Mouse (Mus musculus) spleen, adult 18-20 months (tissue): Measurements from ENCODE around the gene Lrp2.

ENCODE experiments used
- DNase-seq, 2 experiments: peaks; one replicate each; pipeline ENCODE4 v3.0.0; 2022; ENCODE audit warnings: mixed read lengths in 2 of 2

Gene Lrp2

DNA sequence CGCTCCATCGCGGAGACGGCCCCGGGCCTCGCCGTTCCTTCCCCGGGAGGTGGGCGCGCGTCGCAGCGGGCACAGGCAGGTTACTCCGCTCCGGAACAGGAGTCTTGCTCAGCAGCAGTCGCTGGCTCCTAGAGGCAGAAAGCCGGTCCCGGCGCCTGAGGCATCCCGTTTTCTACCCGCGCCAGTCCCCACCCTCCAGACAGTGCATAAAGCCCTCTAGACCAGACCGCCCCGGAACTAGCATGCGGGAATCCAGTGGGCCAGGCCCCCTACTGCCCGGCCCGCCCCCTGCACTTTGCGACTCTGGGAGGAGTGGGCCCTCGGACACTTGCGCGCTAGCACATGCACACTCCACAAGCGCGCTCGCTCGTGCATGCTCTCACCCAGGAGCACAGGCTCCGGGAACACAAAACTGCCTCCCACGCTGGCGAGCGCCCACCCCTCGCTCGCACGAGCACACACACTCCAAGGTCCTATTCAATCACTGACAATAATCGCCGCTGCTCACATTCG is at the start of gene Lrp2:
Gene Lrp2 (minus strand): TSS at position 180 of the 513 bp plus-strand sequence.
- DNase-seq: no peak

DNA sequence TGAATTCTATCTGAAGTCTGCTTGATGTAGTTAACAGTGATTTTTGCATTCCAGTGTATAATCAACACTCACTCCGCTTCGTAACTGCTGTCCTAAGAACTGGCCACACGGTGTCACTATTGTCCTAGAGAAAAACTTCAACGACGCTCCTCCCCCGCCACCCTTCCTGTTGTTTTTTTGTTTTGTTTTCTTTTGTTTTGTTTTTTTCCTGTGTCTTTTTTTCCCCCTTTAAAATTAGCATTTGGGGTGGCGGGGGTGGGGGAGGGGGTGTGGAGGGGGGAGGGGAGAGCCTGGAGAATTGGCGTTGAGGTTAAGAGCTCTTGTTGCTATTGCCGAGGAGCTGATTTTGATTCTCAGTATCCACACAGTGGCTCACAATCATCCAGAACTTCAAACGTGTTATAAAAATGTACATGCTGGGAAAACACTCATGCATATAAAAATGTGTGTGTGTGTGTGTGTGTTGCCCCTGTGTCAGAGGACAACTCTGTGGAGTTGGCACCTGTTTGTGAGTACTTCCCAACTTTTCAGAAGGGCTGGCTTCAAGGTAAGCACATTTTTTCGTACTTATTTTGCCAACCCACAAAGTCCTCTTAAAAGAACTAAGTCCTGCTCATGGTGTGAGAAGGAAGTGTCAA is 49.3 kb upstream of the Lrp2 start:
- peak in 1 of 2 experiments; percentile 37 for DNase-seq

DNA sequence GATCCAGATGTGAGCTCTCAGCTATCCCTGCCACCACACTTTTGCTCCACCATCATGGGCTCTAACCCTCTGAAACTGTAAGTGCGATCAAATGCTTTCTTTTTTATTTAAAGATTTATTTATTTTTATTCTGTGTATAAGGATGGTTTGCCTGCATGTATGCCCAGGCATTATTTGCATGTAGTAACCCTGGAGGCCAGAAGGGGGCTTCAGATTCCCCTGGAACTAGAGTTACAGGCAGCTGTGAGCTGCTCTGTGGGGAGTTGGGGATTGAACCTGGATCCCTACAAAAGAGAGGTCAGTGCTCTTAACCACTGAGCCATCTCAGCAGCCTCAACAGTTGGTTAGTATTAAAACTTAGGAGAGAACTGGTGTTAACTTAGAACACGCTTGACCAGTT is 45.6 kb upstream of the Lrp2 start:
- DNase-seq: peak in 1 of 2 experiments; percentile 27

DNA sequence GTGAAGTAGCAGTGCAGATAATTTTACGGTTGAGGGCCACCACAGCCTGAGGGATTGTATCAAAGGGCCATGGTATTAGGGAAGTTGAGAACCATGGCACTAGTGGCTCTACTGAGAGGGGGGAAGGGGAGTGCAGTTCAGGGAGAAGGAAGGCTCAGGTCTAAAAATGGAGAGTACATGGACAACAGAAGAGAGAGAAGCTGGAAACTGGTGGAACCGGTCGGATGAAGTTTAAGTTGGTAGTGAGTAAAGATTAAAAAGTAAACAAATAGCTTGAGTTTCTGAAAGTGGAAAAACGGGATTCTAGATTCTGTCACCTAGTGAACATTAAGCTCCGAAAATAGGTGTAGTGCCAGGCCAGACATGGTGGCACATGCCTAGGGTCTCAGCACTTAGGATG is 44.9 kb upstream of the Lrp2 start:
- no peak for DNase-seq

DNA sequence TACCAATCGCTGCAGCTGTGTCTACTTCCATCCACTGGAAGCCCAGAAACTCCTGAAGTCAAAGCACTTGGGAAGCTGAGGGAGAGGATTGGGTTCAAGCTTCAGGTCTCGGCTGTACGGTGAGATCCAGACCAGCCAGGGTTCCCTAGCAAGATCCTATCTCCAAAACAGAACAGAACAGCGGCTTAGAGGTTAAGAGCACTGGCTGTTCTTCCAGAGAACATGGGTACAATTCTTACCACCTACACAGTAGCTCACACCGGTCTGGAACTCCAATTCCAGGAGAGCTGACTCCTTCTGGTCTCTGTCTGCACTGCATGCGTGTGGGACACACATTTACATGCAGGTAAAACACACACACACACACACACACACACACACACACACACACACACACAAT is 44.0 kb upstream of the Lrp2 start:
- no peak for DNase-seq

DNA sequence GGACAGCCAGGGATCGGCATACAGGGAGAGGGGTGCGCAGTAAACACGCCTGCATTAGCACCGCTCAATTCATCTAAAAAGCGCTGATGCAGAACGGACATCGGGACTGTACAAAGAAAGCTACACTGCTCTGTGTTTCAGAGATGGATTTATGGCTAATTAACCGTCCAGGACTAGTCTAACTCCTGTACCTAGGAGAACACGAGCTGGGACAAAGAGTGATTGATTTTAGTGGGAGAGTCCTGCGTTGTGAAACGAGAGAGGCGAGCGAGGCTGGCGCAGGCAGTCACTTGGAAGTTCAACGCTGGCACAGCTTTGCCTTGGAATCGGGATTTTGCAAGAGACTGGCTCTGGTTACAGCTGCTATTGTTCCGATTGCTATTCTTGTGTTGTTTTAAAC is 43.4 kb upstream of the Lrp2 start:
- DNase-seq: no peak

DNA sequence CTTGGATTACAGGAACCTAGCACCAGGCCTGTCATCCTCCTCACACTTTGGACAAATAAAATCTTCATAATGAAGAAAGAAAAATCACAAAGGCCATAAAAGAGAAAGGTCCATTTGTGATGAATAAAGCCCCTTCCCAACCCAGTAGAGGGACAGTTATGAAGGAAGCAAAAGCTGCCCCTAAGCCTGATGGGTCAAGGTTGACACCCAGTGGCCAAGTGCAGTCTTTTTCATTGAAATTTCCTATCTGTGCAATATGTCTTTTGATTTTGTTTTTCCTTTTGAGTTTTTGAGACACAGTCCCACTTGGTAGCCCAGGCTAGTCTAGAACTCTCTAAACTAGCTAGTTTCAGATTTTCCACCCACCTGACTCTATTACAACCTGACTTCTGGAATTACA is 33.4 kb upstream of the Lrp2 start:
- no peak for DNase-seq

DNA sequence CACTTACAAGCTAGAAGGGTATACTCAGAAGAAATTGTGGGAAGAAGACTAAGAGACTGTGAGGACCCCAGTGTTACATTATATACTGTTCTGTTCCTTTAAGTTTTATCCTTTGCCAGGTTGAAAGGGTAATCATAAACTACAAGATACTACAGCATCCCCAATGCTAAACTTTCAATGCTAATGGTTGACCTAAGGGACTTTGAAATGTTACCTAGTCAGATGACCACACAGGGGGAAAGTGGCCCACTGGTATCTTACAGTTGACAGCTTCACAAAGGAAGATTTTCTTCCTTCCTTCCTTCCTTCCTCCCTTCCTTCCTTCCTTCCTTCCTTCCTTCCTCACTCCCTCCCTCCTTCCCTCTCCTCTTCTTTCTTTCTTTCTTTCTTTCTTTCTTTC is 32.5 kb upstream of the Lrp2 start:
- DNase-seq: no peak

DNA sequence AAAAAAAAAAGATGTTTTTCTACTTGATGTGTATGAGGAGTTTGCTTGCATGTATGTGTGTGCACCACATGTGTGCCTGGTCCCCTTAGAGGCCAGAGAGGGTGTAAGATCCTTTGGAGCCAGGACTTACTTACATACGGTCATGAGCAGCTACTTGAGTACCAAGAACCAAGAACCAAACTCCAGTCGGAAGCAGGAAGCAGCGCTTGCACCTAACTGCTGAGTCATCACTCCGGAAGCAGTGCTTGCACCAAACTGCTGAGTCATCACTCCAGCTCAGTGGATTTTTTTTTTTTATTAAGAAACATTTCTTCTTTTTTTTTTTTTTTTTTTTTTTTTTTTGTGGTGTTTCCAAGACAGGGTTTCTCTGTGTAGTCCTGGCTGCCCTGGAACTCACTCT is 27.4 kb upstream of the Lrp2 start:
- no peak for DNase-seq

GRCm38 (mm10) chr2:69612716-69613115 is 26.9 kb upstream of the Lrp2 start:
- DNase-seq: no peak

- DNase-seq: no peak
Measured at GRCm38 (mm10) chr2:69612237-69612636, 26.4 kb upstream of the Lrp2 start.

DNA sequence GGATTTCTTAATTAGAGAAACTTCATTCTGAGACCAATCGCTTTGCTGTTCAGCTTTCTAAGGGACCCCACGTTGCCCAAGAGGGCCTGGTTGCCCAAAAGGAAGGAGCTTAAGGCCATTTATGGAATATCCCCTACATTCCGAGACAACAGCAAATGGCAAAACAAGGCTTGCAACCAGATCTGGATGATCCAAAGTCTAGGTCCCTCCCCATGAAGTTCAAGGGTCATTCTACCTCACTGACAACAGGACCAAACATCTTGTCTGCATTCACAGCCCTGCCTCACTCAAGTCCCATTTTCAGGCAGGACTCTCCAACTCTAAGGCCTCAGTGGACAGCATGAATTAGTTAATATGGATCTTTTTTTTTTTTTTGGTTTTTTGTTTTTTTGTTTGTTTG is 20.8 kb upstream of the Lrp2 start:
- no peak for DNase-seq

- DNase-seq: no peak
Measured at GRCm38 (mm10) chr2:69603726-69604393, 18.0 kb upstream of the Lrp2 start.

GRCm38 (mm10) chr2:69593168-69593567 is 7.3 kb upstream of the Lrp2 start:
- DNase-seq: no peak

DNA sequence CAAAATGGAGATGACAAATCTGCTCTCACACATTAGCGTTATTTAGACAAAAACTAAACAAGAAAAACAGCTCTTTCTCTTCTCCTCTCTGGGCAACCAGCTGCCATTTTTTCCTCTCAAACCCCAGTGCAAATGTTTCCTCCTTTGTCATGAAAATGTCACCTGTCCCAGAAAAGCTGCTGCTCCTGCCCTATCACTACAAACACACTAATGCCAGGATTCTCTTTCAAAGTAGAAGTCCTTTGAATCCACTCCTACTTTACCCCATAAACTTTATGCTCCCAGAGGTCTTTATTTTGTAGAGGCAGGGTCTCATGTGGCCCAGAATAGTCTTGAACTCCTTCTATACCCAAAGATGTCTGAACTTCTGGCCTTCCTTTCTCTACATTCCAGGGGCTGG is 6.7 kb upstream of the Lrp2 start:
- DNase-seq: no peak

DNA sequence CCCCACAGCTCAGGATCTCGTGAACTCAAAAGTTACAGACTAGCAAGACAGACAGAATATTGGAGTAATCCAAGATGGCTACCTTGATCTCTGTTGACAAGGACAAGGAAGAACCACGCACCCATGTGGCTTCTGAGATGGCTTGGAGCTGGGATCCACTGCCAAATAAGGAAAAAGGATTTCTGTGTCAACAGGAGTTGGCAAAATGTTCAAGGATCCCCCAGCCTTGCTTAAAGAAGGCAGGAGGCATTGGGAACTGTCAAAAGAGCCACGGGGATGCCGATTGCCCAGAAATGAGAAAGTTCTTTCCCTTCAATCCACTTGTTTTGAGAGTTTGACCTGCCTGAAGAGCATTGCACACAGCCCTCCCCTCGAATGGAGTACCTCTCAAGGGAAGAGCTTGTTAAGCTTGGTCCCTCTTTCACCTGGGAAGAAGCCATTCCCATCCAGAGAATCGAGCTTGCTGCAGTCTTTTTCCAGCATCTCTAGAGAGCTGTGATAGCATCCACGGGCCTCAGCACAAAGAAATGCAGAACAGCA is 6.2 kb upstream of the Lrp2 start:
- no peak for DNase-seq

- DNase-seq: no peak
Measured at GRCm38 (mm10) chr2:69590548-69590947, 4.7 kb upstream of the Lrp2 start.

DNA sequence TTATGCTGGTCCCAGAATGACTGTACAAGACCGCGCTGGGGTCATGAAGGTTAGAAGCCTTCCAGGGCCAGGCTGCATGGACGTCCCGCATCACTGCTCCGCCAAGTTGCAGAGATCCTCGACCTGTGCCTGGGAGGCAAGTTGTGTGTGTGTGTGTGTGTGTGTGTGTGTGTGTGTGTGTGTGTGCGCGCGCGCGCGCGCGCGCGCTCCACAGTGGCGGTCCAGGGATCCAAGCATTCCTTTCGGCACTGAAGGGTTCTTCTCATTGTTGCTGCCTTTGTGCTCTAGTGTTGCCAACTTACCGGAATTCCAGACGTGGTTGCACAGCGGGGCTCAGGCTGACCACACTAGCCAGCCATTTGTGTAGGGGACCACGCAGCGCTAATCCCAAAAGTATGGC is 2.0 kb upstream of the Lrp2 start:
- DNase-seq: no peak

- DNase-seq: no peak
Measured at GRCm38 (mm10) chr2:69586821-69587728, 1.2 kb upstream of the Lrp2 start.

DNA sequence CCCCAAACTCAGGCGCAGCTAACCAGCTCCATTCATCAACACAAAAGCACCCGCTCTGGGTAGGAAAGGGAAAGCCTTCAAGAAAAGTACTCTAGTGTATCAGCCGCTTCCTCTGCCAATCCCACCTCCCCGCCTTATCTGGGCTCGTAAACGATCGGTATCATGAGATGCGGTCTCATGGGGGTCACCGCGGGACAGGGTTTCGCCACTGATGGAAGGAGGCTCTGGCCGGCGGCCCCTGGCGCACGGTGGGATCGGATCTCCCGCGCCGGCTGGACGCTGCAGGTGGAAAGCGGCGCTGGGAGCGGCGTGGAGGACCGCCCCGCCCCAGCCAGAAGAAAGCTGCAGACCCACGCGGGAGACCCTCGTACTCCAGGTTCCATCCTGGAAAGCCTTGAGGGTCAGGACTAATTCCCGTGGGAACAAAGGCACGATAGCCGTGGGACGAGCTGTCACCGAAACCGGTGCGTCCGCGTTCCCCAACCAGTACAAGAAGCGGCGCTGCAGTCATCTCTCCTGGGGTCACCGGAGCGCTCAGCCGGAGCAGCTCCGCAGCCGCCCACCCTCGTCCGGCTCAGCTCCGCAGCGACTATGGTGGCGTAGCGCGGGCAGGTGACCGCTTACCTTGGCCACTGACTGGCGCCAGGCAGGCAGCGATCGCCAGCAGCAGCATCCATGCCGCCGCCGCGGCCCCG is 527 bp downstream of the Lrp2 start:
- DNase-seq: no peak

GRCm38 (mm10) chr2:69584117-69584933 is 1.5 kb downstream of the Lrp2 start:
- DNase-seq: no peak

DNA sequence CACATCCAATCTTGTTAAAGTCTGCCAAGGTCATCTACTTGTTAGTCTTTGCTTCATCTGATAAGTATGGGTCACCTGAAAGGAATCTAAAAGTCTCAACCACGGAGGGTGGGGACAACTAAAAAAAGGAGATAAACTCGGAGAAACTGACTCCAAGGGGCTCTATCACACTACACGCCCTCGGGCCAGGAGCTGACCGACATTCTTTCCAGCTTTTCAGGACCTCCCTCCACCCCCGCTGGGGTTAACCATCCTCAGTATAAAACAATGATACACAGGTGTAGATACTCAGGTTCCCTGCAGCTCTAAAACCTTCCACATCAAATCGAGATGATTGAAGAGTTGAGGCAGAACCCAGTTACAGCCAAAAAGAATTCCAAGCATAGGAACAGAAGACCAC is 3.0 kb downstream of the Lrp2 start:
- DNase-seq: no peak
